Mouse (Mus musculus) small intestine, adult 2 months (tissue): Measurements from ENCODE around the gene Dnajb1. TPM values are rescaled to one million over a fixed set of nuclear protein-coding genes. Genes with fewer than 3 reads are reported as not detected.

ENCODE experiments used
- H3K27ac ChIP-seq: fragments of 200-500 bp; 2 replicates; pipeline ENCODE4 v1.5.1; 2012; ENCODE audit warnings: low read depth, low read length, control low read depth, inconsistent platforms; ENCODE audit not compliant: insufficient read depth
- H3K27me3 ChIP-seq: fragments of 200-500 bp; 2 replicates; pipeline ENCODE4 v1.6.1; 2012; ENCODE audit warnings: mild to moderate bottlenecking, moderate library complexity, low read length, inconsistent platforms; ENCODE audit not compliant: control insufficient read depth, insufficient read depth
- H3K36me3 ChIP-seq: fragments of 200-500 bp; 2 replicates; pipeline ENCODE4 v1.6.1; 2012; ENCODE audit warnings: mild to moderate bottlenecking, low read length, control low read depth, inconsistent platforms; ENCODE audit not compliant: control insufficient read depth, insufficient read depth
- H3K4me1 ChIP-seq: fragments of 200-500 bp; 2 replicates; pipeline ENCODE4 v1.6.1; 2012; ENCODE audit warnings: low read length, inconsistent platforms, mixed read lengths; ENCODE audit not compliant: control insufficient read depth, insufficient read depth, insufficient read length
- H3K4me3 ChIP-seq: fragments of 200-500 bp; 2 replicates; pipeline ENCODE4 v1.5.1; 2012; ENCODE audit warnings: low read depth, mild to moderate bottlenecking, control low read depth, inconsistent platforms, low read length, moderate library complexity
- CTCF ChIP-seq: fragments of 200-500 bp; IDR thresholded peaks from 2 replicates; pipeline ENCODE4 v1.5.1; 2012; ENCODE audit warnings: low read depth, mild to moderate bottlenecking, control low read depth, inconsistent platforms, low read length, moderate library complexity, mixed read lengths; ENCODE audit not compliant: insufficient replicate concordance, insufficient read length; ENCODE audit errors: extremely low read depth
- POLR2A ChIP-seq: fragments of 200-500 bp; IDR thresholded peaks from 2 replicates; pipeline ENCODE4 v1.6.1; 2012; ENCODE audit warnings: low read depth, mild to moderate bottlenecking, control low read depth, inconsistent platforms, low read length, moderate library complexity
- WGBS: fragments of 180-500 bp; shearing (Covaris S2); methylation state at CpG from one replicate; pipeline ENCODE4 v1.1.7; 2018; 5-methylcytosine and 5-hydroxymethylcytosine counted together
- polyA plus RNA-seq: library from polyadenylated mRNA; depleted of rRNA; stranded (reverse); fragments of >200 nt; gene quantifications from 2 replicates; pipeline ENCODE4 v1.2.3, GENCODE M21; 2012

Dnajb1 gene
- polyA plus RNA-seq, 1 experiment: 34.0 TPM

- 96% methylated on average over 11 of the region's 11 CpGs for WGBS
- TF ChIP-seq CTCF (no peak), POLR2A (no peak)
- Histone ChIP-seq H3K36me3 (no peaks in the 10 kb centered on the region), H3K4me3 (no peak overlapping the region), H3K27ac (no peak overlapping the region), H3K4me1 (peaks cover 3% of the 10 kb centered on the region; the same call in 1 of the 2 replicates), H3K27me3 (no peaks in the 10 kb centered on the region; the same call in 1 of the 2 replicates)
Measured at GRCm38 (mm10) chr8:83647511-83647910, 39.5 kb downstream of the Dnajb1 start.

- H3K4me1 ChIP-seq: peaks cover 3% of the 10 kb centered on the region; the same call in 1 of the 2 replicates
- H3K36me3 ChIP-seq: no peaks in the 10 kb centered on the region
- H3K27ac ChIP-seq: no peak overlapping the region
- WGBS: 98% methylated on average over 4 of the region's 4 CpGs
- no peaks in the 10 kb centered on the region; the same call in 1 of the 2 replicates for H3K27me3 ChIP-seq
- no peak for TF ChIP-seq POLR2A
- TF ChIP-seq CTCF: no peak
- H3K4me3 ChIP-seq: no peak overlapping the region
Measured at GRCm38 (mm10) chr8:83648031-83648430, 40.0 kb downstream of the Dnajb1 start.

GRCm38 (mm10) chr8:83649699-83650098 is 41.7 kb downstream of the Dnajb1 start:
- peaks cover 13% of the 10 kb centered on the region; the same call in 1 of the 2 replicates for H3K4me1 ChIP-seq
- WGBS: 91% methylated on average over 6 of the region's 6 CpGs

GRCm38 (mm10) chr8:83652030-83652743 is 44.2 kb downstream of the Dnajb1 start, which contains the start of gene Gipc1:
Gene Gipc1, plus strand, starts transcription at chr8:83652677.
- Histone ChIP-seq H3K4me3 (peak within 1 kb of the TSS; percentile 89), H3K36me3 (no peaks in the 10 kb centered on the region), H3K27me3 (no peaks in the 10 kb centered on the region), H3K4me1 (peaks cover 13% of the 10 kb centered on the region; the same call in 1 of the 2 replicates), H3K27ac (peak within 1 kb of the TSS; percentile 38; the same call in 1 of the 2 replicates)
- TF ChIP-seq CTCF: no peak
- TF ChIP-seq POLR2A: peak; percentile 59; the same call in 1 of the 2 replicates
- 2% methylated on average over 50 of the region's 50 CpGs for WGBS

More at GRCm38 (mm10) chr8:83649699-83650098, 41.7 kb downstream of the Dnajb1 start:
- no peaks in the 10 kb centered on the region for H3K36me3 ChIP-seq
- no peak overlapping the region for H3K4me3 ChIP-seq
- no peak overlapping the region for H3K27ac ChIP-seq
- TF ChIP-seq POLR2A (no peak), CTCF (no peak)
- no peaks in the 10 kb centered on the region for H3K27me3 ChIP-seq

GRCm38 (mm10) chr8:83652744-83653661 is 45.0 kb downstream of the Dnajb1 start:
- WGBS: 1% methylated on average over 45 of the region's 46 CpGs
- TF ChIP-seq CTCF: no peak
- no peak for TF ChIP-seq POLR2A

GRCm38 (mm10) chr8:83653662-83654017 is 45.6 kb downstream of the Dnajb1 start:
- Histone ChIP-seq H3K4me1 (peaks cover 13% of the 10 kb centered on the region; the same call in 1 of the 2 replicates), H3K36me3 (no peaks in the 10 kb centered on the region), H3K27ac (no peak overlapping the region), H3K4me3 (peak overlapping the region; percentile 89), H3K27me3 (no peaks in the 10 kb centered on the region)
- TF ChIP-seq CTCF (no peak), POLR2A (no peak)
- 12% methylated on average over 10 of the region's 10 CpGs for WGBS

More at GRCm38 (mm10) chr8:83652744-83653661, 45.0 kb downstream of the Dnajb1 start:
- Histone ChIP-seq H3K4me1 (peaks cover 13% of the 10 kb centered on the region; the same call in 1 of the 2 replicates), H3K27me3 (no peaks in the 10 kb centered on the region), H3K4me3 (peak overlapping the region; percentile 89), H3K36me3 (no peaks in the 10 kb centered on the region), H3K27ac (peak overlapping the region; percentile 38; the same call in 1 of the 2 replicates)
